Mouse (Mus musculus) forebrain, embryonic 13.5 days (tissue): ENCODE measurements at regions not wholly inside any gene's neighbourhood (a gene's known extent, or its start where the extent isn't known, plus 50 kb on each side); places are given as distances from the start of the nearest gene placed in this dataset.

Source experiments
- ATAC-seq: fragments of 200-750 bp; cut with Nextera tagmentation; 2 replicates; pipeline ENCODE4 v1.8.0; 2017
- H3K27ac ChIP-seq: fragments of 300-500 bp; sonication (generic); 2 replicates; pipeline ENCODE4 v1.5.1; 2015; ENCODE audit warnings: inconsistent platforms, mild to moderate bottlenecking, moderate library complexity
- H3K27me3 ChIP-seq: fragments of 300-500 bp; sonication (generic); 2 replicates; pipeline ENCODE4 v1.6.1; 2015; ENCODE audit warnings: mild to moderate bottlenecking, inconsistent platforms
- H3K36me3 ChIP-seq: fragments of 300-500 bp; sonication (generic); 2 replicates; pipeline ENCODE4 v1.6.1; 2015; ENCODE audit warnings: mild to moderate bottlenecking, inconsistent platforms; ENCODE audit not compliant: poor library complexity, severe bottlenecking
- H3K4me1 ChIP-seq: fragments of 300-500 bp; sonication (generic); 2 replicates; pipeline ENCODE4 v1.6.1; 2015; ENCODE audit warnings: inconsistent platforms
- H3K4me2 ChIP-seq: fragments of 300-500 bp; sonication (generic); 2 replicates; pipeline ENCODE4 v1.6.1; 2015; ENCODE audit warnings: inconsistent platforms, mild to moderate bottlenecking, moderate library complexity
- H3K4me3 ChIP-seq: fragments of 300-500 bp; sonication (generic); 2 replicates; pipeline ENCODE4 v1.5.1; 2015; ENCODE audit warnings: mild to moderate bottlenecking, inconsistent platforms
- H3K9ac ChIP-seq: fragments of 300-500 bp; sonication (generic); 2 replicates; pipeline ENCODE4 v1.6.1; 2015; ENCODE audit warnings: mild to moderate bottlenecking, inconsistent platforms
- H3K9me3 ChIP-seq: fragments of 300-500 bp; sonication (generic); replicated peaks from 2 replicates; pipeline ENCODE4 v1.6.1; 2016; ENCODE audit warnings: inconsistent platforms
- WGBS: fragments of 180-500 bp; shearing (Covaris S2); methylation state at CpG from one replicate; pipeline ENCODE4 v1.1.7; 2015; 5-methylcytosine and 5-hydroxymethylcytosine counted together

DNA sequence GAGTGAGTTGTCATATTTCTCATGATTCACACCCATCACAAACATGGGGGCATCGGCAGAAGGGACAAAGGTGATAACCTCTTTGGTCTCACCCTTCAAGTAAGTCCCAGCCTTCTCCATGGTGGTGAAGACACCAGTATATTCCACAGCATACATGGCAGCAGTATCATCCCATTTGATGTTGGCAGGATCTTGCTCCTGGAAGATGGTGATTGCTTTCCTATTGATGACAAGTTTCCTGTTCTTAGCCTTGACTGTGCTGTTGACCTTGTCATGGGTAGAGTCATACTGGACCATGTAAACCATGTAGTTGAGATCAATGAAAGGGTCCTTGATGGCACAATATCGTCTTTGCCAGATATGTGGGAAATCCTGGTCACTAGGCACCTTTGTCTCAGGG lies 180.4 kb upstream of the Slc30a5 start:
- Histone ChIP-seq H3K27me3 (no peaks in the 10 kb centered on the region), H3K9ac (no peak overlapping the region), H3K4me3 (no peak overlapping the region), H3K4me1 (peaks cover 1% of the 10 kb centered on the region; the same call in 1 of the 2 replicates), H3K4me2 (no peak overlapping the region), H3K9me3 (no peaks in the 10 kb centered on the region), H3K36me3 (no peaks in the 10 kb centered on the region), H3K27ac (no peak overlapping the region)
- 94% methylated on average over 2 of the region's 2 CpGs for WGBS
- no peak for ATAC-seq

DNA sequence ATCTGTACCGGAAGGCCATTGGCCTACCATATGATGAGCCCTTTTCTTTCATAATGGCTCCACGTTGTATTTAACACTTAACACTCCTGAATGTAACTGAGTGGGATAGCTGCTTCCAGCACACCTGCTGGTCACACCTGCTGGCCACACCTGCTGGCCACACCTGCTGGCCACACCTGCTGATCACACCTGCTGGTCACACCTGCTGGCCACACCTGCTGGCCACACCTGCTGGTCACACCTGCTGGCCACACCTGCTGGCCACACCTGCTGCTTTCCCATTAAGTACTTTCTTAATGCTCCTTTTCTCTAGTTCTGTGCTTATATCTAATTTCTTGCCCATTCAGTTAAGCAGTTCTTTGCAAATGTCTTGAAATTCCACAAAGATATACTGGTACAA lies 157.4 kb upstream of the Slc30a5 start:
- no peaks in the 10 kb centered on the region for H3K9me3 ChIP-seq
- H3K4me1 ChIP-seq = no peaks in the 10 kb centered on the region
- H3K36me3 ChIP-seq = no peaks in the 10 kb centered on the region
- no peak for ATAC-seq
- H3K27me3 ChIP-seq = no peaks in the 10 kb centered on the region
- H3K27ac ChIP-seq = no peak overlapping the region
- no peak overlapping the region for H3K9ac ChIP-seq
- 82% methylated on average over 2 of the region's 2 CpGs for WGBS
- H3K4me2 ChIP-seq = no peak overlapping the region
- H3K4me3 ChIP-seq = no peak overlapping the region

DNA sequence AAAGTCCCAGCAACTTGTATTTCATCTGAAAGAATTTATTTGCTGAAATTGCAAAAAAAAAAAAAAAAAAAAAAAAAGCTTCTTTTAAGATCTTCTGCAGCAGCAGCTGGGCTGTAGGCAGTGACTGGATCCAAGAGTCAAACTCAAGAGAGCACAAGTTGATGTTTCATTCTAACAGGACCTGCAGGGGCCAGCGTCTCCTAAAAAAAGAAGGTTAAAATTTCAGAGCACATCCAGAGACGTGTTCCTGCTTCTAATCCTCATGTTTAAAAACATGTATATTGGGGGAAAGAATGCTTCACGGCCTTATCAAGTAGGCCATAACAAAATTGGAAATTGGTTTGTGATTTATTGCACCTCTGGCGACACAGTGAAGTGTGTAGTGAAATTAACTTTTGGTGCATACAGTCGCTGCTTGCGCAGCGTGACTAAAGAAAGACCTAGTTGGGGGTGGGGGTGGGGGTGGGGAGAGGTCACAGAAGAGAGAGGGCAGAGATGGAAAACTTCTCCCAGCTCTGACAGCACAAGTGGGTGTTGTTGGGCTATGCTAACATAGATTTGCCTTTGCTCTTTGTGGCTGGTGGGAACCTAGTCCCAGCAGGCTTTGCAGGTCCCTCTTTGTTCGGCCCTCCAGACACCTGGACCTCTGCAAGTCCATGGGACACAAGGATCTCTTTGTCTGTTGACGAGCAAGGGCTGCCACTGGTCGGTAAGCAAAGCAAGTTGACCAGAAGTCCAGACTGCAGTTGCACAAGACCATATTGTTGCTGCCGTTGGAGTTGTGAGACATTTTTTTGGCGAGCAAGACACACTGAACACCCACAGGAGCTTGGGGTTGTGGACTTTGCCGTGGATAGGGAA lies 155.7 kb upstream of the Slc30a5 start:
- Histone ChIP-seq H3K4me2 (no peak overlapping the region), H3K9ac (no peak overlapping the region), H3K9me3 (no peaks in the 10 kb centered on the region), H3K4me1 (no peaks in the 10 kb centered on the region), H3K4me3 (no peak overlapping the region), H3K27me3 (no peaks in the 10 kb centered on the region), H3K36me3 (no peaks in the 10 kb centered on the region), H3K27ac (no peak overlapping the region)
- ATAC-seq = no peak
- 70% methylated on average over 13 of the region's 13 CpGs for WGBS

DNA sequence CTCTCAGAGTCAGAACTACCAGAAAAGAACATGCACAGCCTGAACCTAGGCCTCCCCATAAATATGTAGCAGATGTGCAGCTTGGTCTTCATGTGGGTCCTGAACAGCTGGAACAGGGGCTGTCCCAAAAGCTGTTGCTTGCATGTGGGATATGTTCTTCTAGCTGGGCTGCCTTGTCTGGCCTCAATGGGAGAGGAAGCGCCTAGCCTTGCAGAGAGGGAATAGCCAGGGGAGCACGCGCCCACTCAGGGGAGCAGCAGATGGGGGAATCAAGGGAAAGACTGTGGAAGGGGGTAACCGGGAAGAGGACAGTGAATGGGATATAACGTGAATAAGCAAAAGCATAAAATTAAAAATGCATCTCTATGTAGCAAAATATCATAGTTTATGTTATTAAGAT lies 154.9 kb upstream of the Slc30a5 start:
- Histone ChIP-seq H3K4me3 (no peak overlapping the region), H3K27ac (no peak overlapping the region), H3K4me1 (no peaks in the 10 kb centered on the region), H3K9me3 (no peaks in the 10 kb centered on the region), H3K9ac (no peak overlapping the region), H3K36me3 (no peaks in the 10 kb centered on the region), H3K4me2 (no peak overlapping the region), H3K27me3 (no peaks in the 10 kb centered on the region)
- WGBS = 88% methylated on average over 5 of the region's 5 CpGs
- no peak for ATAC-seq

DNA sequence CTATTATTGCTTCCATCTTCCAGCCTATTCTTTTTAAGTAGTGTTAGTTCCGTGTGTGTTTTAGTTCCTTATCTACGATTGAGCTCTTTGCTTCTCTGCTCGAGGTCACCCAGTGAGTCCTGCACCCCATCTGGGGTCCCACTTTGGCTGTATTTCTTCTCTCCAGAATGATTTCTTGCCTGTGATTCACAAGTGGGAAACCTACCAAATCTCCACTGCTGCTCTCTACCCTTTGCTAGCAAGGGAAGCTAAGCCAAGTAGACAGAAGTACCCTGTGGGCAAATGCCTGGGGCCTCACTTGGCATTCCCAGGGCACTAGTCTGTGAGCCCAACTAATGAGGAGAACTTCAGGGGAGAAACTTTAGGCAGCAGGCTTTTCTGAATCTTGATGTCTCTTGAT lies 142.5 kb upstream of the Slc30a5 start:
- Histone ChIP-seq H3K27me3 (no peaks in the 10 kb centered on the region), H3K27ac (no peak overlapping the region), H3K4me1 (no peaks in the 10 kb centered on the region), H3K9me3 (no peaks in the 10 kb centered on the region), H3K4me3 (no peak overlapping the region), H3K9ac (no peak overlapping the region), H3K4me2 (no peak overlapping the region), H3K36me3 (no peaks in the 10 kb centered on the region)
- 91% methylated on average over 3 of the region's 3 CpGs for WGBS
- ATAC-seq = no peak

DNA sequence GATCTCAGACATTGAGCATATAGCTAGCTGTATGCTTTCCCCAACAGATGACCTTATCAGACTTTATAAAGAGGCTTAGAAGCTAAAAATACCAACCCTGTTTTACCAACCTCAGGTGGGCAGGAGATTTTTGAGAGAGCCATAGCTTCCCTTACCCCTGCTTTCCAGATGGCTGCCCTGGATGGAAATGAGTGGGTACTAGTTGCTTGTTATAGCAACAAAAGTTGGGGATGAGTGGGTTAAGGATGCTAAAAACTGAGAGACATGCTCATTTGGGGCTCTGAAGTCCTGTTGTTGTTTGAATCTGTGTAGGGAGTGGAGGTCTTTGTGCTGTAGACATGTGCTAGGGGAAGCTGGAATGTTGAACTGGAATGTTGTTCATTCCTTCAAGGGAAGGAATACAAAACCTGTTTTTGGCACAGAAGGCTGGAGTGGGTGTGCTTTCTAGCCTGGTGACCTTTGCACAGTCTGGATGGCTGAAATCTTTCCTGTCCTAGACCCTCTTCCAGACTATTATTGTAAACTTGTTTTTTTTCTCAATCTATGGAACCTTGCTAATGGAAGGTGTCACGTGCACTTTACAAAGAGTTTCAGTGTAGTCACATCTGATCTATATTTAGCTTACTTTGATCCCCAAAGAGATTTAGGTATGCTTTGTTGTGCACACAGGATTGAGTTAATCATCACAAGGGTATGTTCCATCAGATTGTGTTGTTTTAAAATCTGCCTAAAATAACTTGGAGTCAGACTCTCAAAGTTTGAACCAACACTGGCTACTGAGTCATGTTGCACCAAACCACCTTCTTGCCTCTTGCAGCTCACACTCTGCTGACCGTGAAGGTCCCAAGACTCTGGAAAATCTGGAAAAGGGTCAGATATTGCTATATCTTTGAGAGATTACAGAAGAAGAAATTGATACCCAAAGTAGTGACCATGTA lies 138.1 kb upstream of the Slc30a5 start:
- Histone ChIP-seq H3K9me3 (no peaks in the 10 kb centered on the region), H3K27ac (no peak overlapping the region), H3K4me3 (no peak overlapping the region), H3K4me1 (no peaks in the 10 kb centered on the region), H3K4me2 (no peak overlapping the region), H3K27me3 (no peaks in the 10 kb centered on the region), H3K36me3 (no peaks in the 10 kb centered on the region), H3K9ac (no peak overlapping the region)
- WGBS = 84% methylated on average over 2 of the region's 2 CpGs
- no peak for ATAC-seq

DNA sequence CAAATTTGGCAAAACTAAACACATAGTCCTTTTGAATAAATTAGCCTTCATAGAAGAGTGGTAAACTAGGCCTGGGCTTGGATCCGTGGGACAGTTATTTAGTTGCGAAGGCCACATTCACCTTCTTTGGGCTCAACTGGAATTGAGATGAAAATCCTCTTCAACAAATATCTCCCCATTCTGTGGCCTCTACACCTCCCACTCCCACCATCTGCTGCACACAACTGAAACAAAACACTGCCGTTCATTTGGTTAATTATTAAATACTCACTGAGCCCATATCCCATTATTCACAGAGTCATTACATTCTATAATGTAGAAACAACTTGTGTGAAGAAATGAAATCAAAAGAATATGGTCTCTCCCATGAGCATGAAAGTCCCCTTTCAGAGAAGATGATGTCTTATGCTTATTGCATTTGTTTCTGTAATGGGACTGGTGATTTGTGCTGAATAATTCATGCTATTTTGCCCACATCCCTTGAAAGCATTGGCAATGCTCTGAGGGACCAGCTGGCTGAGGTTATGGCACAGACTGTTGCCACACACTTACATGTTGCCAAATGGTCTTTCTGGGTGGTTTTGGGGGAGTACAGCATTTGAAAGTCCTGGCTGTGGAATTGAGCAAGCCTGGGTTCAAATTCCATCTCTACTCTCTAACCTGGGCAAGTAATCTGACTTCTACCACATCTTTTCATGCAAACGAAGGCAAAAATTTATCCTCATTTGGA lies 129.7 kb upstream of the Slc30a5 start:
- no peaks in the 10 kb centered on the region for H3K36me3 ChIP-seq
- WGBS = 61% methylated on average over 4 of the region's 4 CpGs
- no peak overlapping the region for H3K4me3 ChIP-seq
- no peaks in the 10 kb centered on the region for H3K27me3 ChIP-seq
- no peak overlapping the region; the same call in 1 of the 2 replicates for H3K27ac ChIP-seq
- H3K4me2 ChIP-seq = no peak overlapping the region
- H3K9me3 ChIP-seq = no peaks in the 10 kb centered on the region
- H3K9ac ChIP-seq = no peak overlapping the region
- ATAC-seq = peak; percentile 90
- 0 out of 2 replicates have a peak, but pooled peaks cover 14% of the 10 kb centered on the region for H3K4me1 ChIP-seq

DNA sequence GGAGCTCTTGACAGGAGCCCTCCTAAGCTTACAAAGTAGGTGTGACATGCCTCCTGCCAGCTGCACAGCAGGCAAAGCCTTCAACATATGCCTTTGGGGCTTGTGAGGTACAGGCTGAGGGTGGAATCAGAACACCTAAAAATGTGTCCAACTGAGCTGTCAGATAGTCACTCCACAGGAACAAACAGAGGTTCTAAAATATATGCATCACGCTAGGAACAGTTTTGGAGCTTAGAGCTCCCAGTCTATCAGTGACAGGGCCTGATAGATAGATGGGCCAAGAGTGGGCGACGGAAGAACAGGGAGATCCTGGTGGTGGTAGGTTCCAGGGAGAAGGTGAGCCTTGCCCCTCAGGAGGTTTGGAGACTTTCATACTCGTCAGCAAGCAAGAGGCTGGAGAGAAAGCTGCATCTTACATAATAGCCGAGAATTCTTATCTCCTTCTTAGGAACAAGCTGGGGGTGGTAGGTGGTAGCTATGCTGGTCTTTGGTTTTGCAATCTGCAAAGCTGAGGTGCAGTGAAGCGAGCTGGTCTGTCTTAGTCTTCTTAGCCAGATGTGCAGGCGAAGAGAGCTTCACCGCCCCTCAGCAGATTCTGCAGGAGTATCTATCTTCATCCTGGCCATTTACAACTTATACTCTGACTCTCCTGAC lies 121.5 kb upstream of the Slc30a5 start:
- no peaks in the 10 kb centered on the region for H3K9me3 ChIP-seq
- no peak for ATAC-seq
- H3K4me2 ChIP-seq = no peak overlapping the region
- H3K4me1 ChIP-seq = peaks cover 21% of the 10 kb centered on the region
- no peaks in the 10 kb centered on the region for H3K27me3 ChIP-seq
- 84% methylated on average over 8 of the region's 8 CpGs for WGBS
- no peak overlapping the region for H3K9ac ChIP-seq
- no peaks in the 10 kb centered on the region for H3K36me3 ChIP-seq
- no peak overlapping the region for H3K4me3 ChIP-seq
- H3K27ac ChIP-seq = no peak overlapping the region

DNA sequence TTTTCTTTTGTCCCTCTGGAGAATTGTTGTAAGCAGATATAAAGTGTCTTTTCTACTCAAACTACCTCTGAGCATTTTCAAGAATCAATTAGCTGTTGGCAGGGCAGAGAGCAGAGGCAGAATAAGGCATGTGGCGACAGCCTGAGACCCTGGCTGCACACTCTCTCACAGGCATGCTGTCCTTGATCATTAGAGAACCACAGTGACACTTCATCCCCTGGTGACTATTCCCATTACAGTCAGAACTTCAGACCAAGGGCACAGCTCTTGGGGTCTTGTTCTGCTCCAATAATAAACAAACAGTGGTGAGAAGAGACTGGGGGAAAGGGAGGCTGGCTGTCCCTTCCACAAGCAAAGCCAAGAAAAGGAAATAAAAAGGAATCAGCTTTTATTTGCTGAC lies 120.9 kb upstream of the Slc30a5 start:
- H3K9ac ChIP-seq = no peak overlapping the region
- H3K36me3 ChIP-seq = no peaks in the 10 kb centered on the region
- peaks cover 21% of the 10 kb centered on the region for H3K4me1 ChIP-seq
- WGBS = 19% methylated on average over 1 of the region's 1 CpGs
- H3K9me3 ChIP-seq = no peaks in the 10 kb centered on the region
- ATAC-seq = no peak
- H3K27ac ChIP-seq = no peak overlapping the region
- no peaks in the 10 kb centered on the region for H3K27me3 ChIP-seq
- H3K4me2 ChIP-seq = no peak overlapping the region
- no peak overlapping the region for H3K4me3 ChIP-seq

DNA sequence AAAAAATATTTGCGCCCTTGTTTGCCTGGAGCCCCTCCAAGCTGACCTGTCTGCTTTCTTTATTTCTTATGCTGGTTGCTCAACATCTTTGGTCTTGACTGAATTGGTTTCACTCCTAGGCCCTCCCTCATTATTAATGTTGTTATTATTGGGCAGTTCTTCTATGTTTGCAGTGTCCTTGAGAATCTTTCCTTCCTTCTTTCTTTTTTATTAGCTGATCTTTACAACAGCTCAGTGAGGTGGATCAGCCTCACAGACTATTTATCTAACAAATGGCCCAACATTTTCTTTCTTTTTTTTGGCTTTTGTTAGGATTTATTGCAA lies 117.9 kb upstream of the Slc30a5 start:
- H3K9ac ChIP-seq = no peak overlapping the region
- no peak for ATAC-seq
- no peaks in the 10 kb centered on the region for H3K27me3 ChIP-seq
- H3K4me1 ChIP-seq = peaks cover 21% of the 10 kb centered on the region
- no peak overlapping the region for H3K4me3 ChIP-seq
- H3K36me3 ChIP-seq = no peaks in the 10 kb centered on the region
- no peak overlapping the region for H3K27ac ChIP-seq
- H3K9me3 ChIP-seq = no peaks in the 10 kb centered on the region
- 94% methylated on average over 1 of the region's 1 CpGs for WGBS
- H3K4me2 ChIP-seq = no peak overlapping the region

DNA sequence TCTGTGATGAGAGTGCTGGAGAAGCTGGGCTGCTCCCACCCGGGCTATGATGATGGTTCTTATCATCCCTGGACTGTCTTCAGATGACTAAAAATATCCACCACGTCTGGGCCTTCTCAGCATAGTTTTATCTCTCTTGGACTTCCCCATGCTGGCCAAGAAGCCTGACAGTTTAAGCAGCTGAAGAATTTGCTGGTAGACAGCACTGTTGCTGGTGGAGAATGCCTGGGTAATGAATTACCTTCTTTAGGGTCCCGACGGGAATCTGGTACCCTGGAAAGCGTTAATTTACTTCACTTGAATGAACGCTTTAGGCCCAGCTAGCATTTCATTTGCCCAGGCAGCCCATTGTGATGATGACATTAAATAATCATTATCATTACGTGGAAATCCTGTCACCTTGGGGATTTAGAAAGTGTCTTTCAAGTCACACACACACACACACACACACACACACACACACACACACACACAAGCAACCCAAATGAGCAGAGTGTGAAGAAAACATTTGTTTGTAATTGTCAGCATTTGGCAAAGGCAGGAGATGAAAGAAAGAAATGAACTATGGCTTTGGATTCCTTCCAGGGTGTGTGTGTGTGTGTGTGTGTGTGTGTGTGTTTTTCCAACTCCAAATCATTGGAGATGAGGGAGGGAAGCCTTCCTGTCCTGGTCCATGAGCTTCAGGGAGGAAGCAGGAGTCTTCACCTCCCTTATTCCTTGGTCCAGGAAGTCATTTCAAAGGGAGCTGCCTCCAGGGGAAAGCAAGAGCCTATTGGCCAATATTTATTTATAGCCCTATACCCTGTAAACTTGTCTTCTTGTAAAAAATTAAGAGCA lies 117.3 kb upstream of the Slc30a5 start:
- Histone ChIP-seq H3K9ac (no peak overlapping the region), H3K4me1 (peaks cover 21% of the 10 kb centered on the region), H3K27me3 (no peaks in the 10 kb centered on the region), H3K27ac (0 out of 2 replicates have a peak overlapping the region, but pooled peaks have one; percentile 19), H3K9me3 (no peaks in the 10 kb centered on the region), H3K4me2 (no peak overlapping the region), H3K4me3 (no peak overlapping the region), H3K36me3 (no peaks in the 10 kb centered on the region)
- 14% methylated on average over 7 of the region's 7 CpGs for WGBS
- ATAC-seq = peak; percentile 75
